Mouse (Mus musculus): Measurements from ENCODE around the gene Cldn3. TPM values are rescaled to one million over a fixed set of nuclear protein-coding genes. Genes with fewer than 3 reads are reported as not detected.

Cldn3 gene
- polyA plus RNA-seq, 1 experiment from 2014 or later = 27.8 TPM

GRCm38 (mm10) chr5:134986298-134987268, 569 bp downstream of the Cldn3 start:
- no peak for ATAC-seq (ENCODE audit: low read depth)
- Histone ChIP-seq H3K4me1 (ENCODE audit: control insufficient read depth, insufficient read depth, low read length) (0 out of 2 replicates have a peak, but pooled peaks cover 2% of the 10 kb centered on the region), H3K9me3 (ENCODE audit: control insufficient read depth, low read length) (no peaks in the 10 kb centered on the region), H3K4me3 (ENCODE audit: low read depth, low read length) (peak overlapping the region; percentile 36), H3K36me3 (ENCODE audit: control insufficient read depth, insufficient read depth, low read length) (no peaks in the 10 kb centered on the region), H3K4me2 (ENCODE audit: low read depth, low read length) (peak overlapping the region; percentile 50), H3K9ac (ENCODE audit: low read depth, low read length) (peak overlapping the region; percentile 54), H3K27ac (replicated peaks; ENCODE audit: low read depth, low read length) (peak overlapping the region; percentile 75), H3K27me3 (replicated peaks; ENCODE audit: control insufficient read depth, insufficient read depth, low read length) (peaks cover 55% of the 10 kb centered on the region)
- 2% methylated on average over 46 of the region's 79 CpGs for WGBS
- no peak for DNase-seq (ENCODE audit: low spot score)

- no peak for ATAC-seq (ENCODE audit: low read depth)
- 0 out of 2 replicates have a peak overlapping the region, but pooled peaks have one; percentile 1 for H3K4me2 ChIP-seq (ENCODE audit: low read depth, low read length)
- H3K9ac ChIP-seq (ENCODE audit: low read depth, low read length) = no peak overlapping the region
- no peak for DNase-seq (ENCODE audit: low spot score)
- H3K4me1 ChIP-seq (ENCODE audit: control insufficient read depth, insufficient read depth, low read length) = 0 out of 2 replicates have a peak, but pooled peaks cover 2% of the 10 kb centered on the region
- no peaks in the 10 kb centered on the region for H3K36me3 ChIP-seq (ENCODE audit: control insufficient read depth, insufficient read depth, low read length)
- no peaks in the 10 kb centered on the region for H3K9me3 ChIP-seq (ENCODE audit: control insufficient read depth, low read length)
- H3K4me3 ChIP-seq (ENCODE audit: low read depth, low read length) = peak overlapping the region; percentile 8; the same call in 1 of the 2 replicates
- 67% methylated on average over 11 of the region's 11 CpGs for WGBS
- peaks cover 47% of the 10 kb centered on the region for H3K27me3 ChIP-seq (replicated peaks; ENCODE audit: control insufficient read depth, insufficient read depth, low read length)
- no peak overlapping the region for H3K27ac ChIP-seq (replicated peaks; ENCODE audit: low read depth, low read length)
These were observed 3.2 kb downstream of the Cldn3 start for GRCm38 (mm10) chr5:134989166-134989565.

- H3K27ac ChIP-seq (replicated peaks; ENCODE audit: low read depth, low read length) = no peak overlapping the region
- 0 out of 2 replicates have a peak, but pooled peaks cover 2% of the 10 kb centered on the region for H3K4me1 ChIP-seq (ENCODE audit: control insufficient read depth, insufficient read depth, low read length)
- H3K4me2 ChIP-seq (ENCODE audit: low read depth, low read length) = no peak overlapping the region
- 30% methylated on average over 6 of the region's 6 CpGs for WGBS
- peak; percentile 40 for DNase-seq (ENCODE audit: low spot score)
- ATAC-seq (ENCODE audit: low read depth) = no peak
- no peak overlapping the region for H3K4me3 ChIP-seq (ENCODE audit: low read depth, low read length)
- no peaks in the 10 kb centered on the region for H3K36me3 ChIP-seq (ENCODE audit: control insufficient read depth, insufficient read depth, low read length)
- H3K9me3 ChIP-seq (ENCODE audit: control insufficient read depth, low read length) = no peaks in the 10 kb centered on the region
- peaks cover 41% of the 10 kb centered on the region for H3K27me3 ChIP-seq (replicated peaks; ENCODE audit: control insufficient read depth, insufficient read depth, low read length)
- no peak overlapping the region for H3K9ac ChIP-seq (ENCODE audit: low read depth, low read length)
These were observed 3.7 kb downstream of the Cldn3 start for GRCm38 (mm10) chr5:134989741-134990140.

- H3K27ac ChIP-seq (replicated peaks; ENCODE audit: low read depth, low read length) = no peak overlapping the region
- 84% methylated on average over 5 of the region's 5 CpGs for WGBS
- no peak overlapping the region for H3K4me3 ChIP-seq (ENCODE audit: low read depth, low read length)
- no peak for ATAC-seq (ENCODE audit: low read depth)
- no peaks in the 10 kb centered on the region for H3K4me1 ChIP-seq (ENCODE audit: control insufficient read depth, insufficient read depth, low read length)
- no peak overlapping the region for H3K9ac ChIP-seq (ENCODE audit: low read depth, low read length)
- no peak for DNase-seq (ENCODE audit: low spot score)
- no peak overlapping the region for H3K4me2 ChIP-seq (ENCODE audit: low read depth, low read length)
- peaks cover 13% of the 10 kb centered on the region for H3K27me3 ChIP-seq (replicated peaks; ENCODE audit: control insufficient read depth, insufficient read depth, low read length)
- no peaks in the 10 kb centered on the region for H3K9me3 ChIP-seq (ENCODE audit: control insufficient read depth, low read length)
- no peaks in the 10 kb centered on the region for H3K36me3 ChIP-seq (ENCODE audit: control insufficient read depth, insufficient read depth, low read length)
These were observed 6.6 kb downstream of the Cldn3 start for GRCm38 (mm10) chr5:134992566-134992965.

- Histone ChIP-seq H3K9me3 (ENCODE audit: control insufficient read depth, low read length) (no peaks in the 10 kb centered on the region), H3K4me2 (ENCODE audit: low read depth, low read length) (no peak overlapping the region), H3K36me3 (ENCODE audit: control insufficient read depth, insufficient read depth, low read length) (no peaks in the 10 kb centered on the region), H3K27me3 (replicated peaks; ENCODE audit: control insufficient read depth, insufficient read depth, low read length) (no peaks in the 10 kb centered on the region), H3K9ac (ENCODE audit: low read depth, low read length) (no peak overlapping the region), H3K4me1 (ENCODE audit: control insufficient read depth, insufficient read depth, low read length) (peaks cover 10% of the 10 kb centered on the region), H3K4me3 (ENCODE audit: low read depth, low read length) (no peak overlapping the region), H3K27ac (replicated peaks; ENCODE audit: low read depth, low read length) (no peak overlapping the region)
- DNase-seq (ENCODE audit: low spot score) = peak; percentile 59
- no peak for ATAC-seq (ENCODE audit: low read depth)
- 46% methylated on average over 6 of the region's 6 CpGs for WGBS
These were observed 12.3 kb downstream of the Cldn3 start for GRCm38 (mm10) chr5:134998359-134998758.

GRCm38 (mm10) chr5:134999797-135000196, 13.8 kb downstream of the Cldn3 start:
- Histone ChIP-seq H3K36me3 (ENCODE audit: control insufficient read depth, insufficient read depth, low read length) (no peaks in the 10 kb centered on the region), H3K4me3 (ENCODE audit: low read depth, low read length) (no peak overlapping the region), H3K4me2 (ENCODE audit: low read depth, low read length) (no peak overlapping the region), H3K9me3 (ENCODE audit: control insufficient read depth, low read length) (no peaks in the 10 kb centered on the region), H3K9ac (ENCODE audit: low read depth, low read length) (no peak overlapping the region), H3K27ac (replicated peaks; ENCODE audit: low read depth, low read length) (no peak overlapping the region), H3K4me1 (ENCODE audit: control insufficient read depth, insufficient read depth, low read length) (peaks cover 10% of the 10 kb centered on the region), H3K27me3 (replicated peaks; ENCODE audit: control insufficient read depth, insufficient read depth, low read length) (no peaks in the 10 kb centered on the region)
- WGBS = 88% methylated on average over 4 of the region's 4 CpGs
- DNase-seq (ENCODE audit: low spot score) (no peak), ATAC-seq (ENCODE audit: low read depth) (no peak)

GRCm38 (mm10) chr5:135000751-135001150, 14.7 kb downstream of the Cldn3 start:
- no peaks in the 10 kb centered on the region for H3K27me3 ChIP-seq (replicated peaks; ENCODE audit: control insufficient read depth, insufficient read depth, low read length)
- H3K9me3 ChIP-seq (ENCODE audit: control insufficient read depth, low read length) = no peaks in the 10 kb centered on the region
- H3K9ac ChIP-seq (ENCODE audit: low read depth, low read length) = 0 out of 2 replicates have a peak overlapping the region, but pooled peaks have one; percentile 25
- WGBS = 43% methylated on average over 16 of the region's 16 CpGs
- H3K4me1 ChIP-seq (ENCODE audit: control insufficient read depth, insufficient read depth, low read length) = peaks cover 10% of the 10 kb centered on the region
- H3K4me2 ChIP-seq (ENCODE audit: low read depth, low read length) = peak overlapping the region; percentile 41
- H3K36me3 ChIP-seq (ENCODE audit: control insufficient read depth, insufficient read depth, low read length) = no peaks in the 10 kb centered on the region
- no peak overlapping the region for H3K4me3 ChIP-seq (ENCODE audit: low read depth, low read length)
- peak; percentile 24 for DNase-seq (ENCODE audit: low spot score)
- ATAC-seq (ENCODE audit: low read depth) = peak; percentile 23
- H3K27ac ChIP-seq (replicated peaks; ENCODE audit: low read depth, low read length) = peak overlapping the region; percentile 75

GRCm38 (mm10) chr5:135001309-135001708, 15.3 kb downstream of the Cldn3 start:
- 1% methylated on average over 12 of the region's 14 CpGs for WGBS
- Histone ChIP-seq H3K27me3 (replicated peaks; ENCODE audit: control insufficient read depth, insufficient read depth, low read length) (no peaks in the 10 kb centered on the region), H3K9me3 (ENCODE audit: control insufficient read depth, low read length) (no peaks in the 10 kb centered on the region), H3K4me3 (ENCODE audit: low read depth, low read length) (peak overlapping the region; percentile 14; the same call in 1 of the 2 replicates), H3K4me1 (ENCODE audit: control insufficient read depth, insufficient read depth, low read length) (peaks cover 10% of the 10 kb centered on the region), H3K36me3 (ENCODE audit: control insufficient read depth, insufficient read depth, low read length) (no peaks in the 10 kb centered on the region), H3K9ac (ENCODE audit: low read depth, low read length) (0 out of 2 replicates have a peak overlapping the region, but pooled peaks have one; percentile 25), H3K4me2 (ENCODE audit: low read depth, low read length) (peak overlapping the region; percentile 41), H3K27ac (replicated peaks; ENCODE audit: low read depth, low read length) (peak overlapping the region; percentile 75)
- DNase-seq (ENCODE audit: low spot score) (peak; percentile 93), ATAC-seq (ENCODE audit: low read depth) (peak; percentile 88)

Data from embryonic facial prominence, embryonic 14.5 days (tissue).